Mouse (Mus musculus): ENCODE results near the gene Pdcd2l. TPM values are rescaled to one million over a fixed set of nuclear protein-coding genes. Genes with fewer than 3 reads are reported as not detected.

The Pdcd2l gene
- total RNA-seq, 2 experiments from 2014 or later: 18.9 to 19.4 TPM

- no peak for DNase-seq
- intact Hi-C loops (cut with DNase I): no loop called here
These were observed 38.5 kb downstream of the Pdcd2l start for GRCm38 (mm10) chr7:34157994-34158393.

GRCm38 (mm10) chr7:34147193-34147592 lies 49.3 kb downstream of the Pdcd2l start:
- no peak for DNase-seq

GRCm38 (mm10) chr7:34141123-34141522 lies 55.3 kb downstream of the Pdcd2l start:
- no peak for DNase-seq
- intact Hi-C loops (cut with DNase I): no loop called here

More at GRCm38 (mm10) chr7:34147193-34147592, 49.3 kb downstream of the Pdcd2l start:
- intact Hi-C loops (cut with DNase I): no loop called here

- DNase-seq: no peak
- intact Hi-C loops (cut with DNase I): no loop called here
These were observed 57.0 kb downstream of the Pdcd2l start for GRCm38 (mm10) chr7:34139493-34139892.

Other genes with a start within 250 kb of the Pdcd2l start
- gene Scgb2b27, start 182.7 kb downstream of the Pdcd2l start, total RNA-seq (2021): not detected
- gene Scgb1b27, start 175.2 kb downstream of the Pdcd2l start, total RNA-seq (2021): not detected
- gene Scgb1b30, start 101.2 kb downstream of the Pdcd2l start, total RNA-seq (2021): not detected
- 10 to 100 TPM; 22.5 to 26.0 TPM for gene Wtip, start 63.4 kb downstream of the Pdcd2l start, total RNA-seq (2021)
- gene Uba2, start 27.1 kb downstream of the Pdcd2l start, total RNA-seq (2021): 10 to 100 TPM; 51.0 to 53.5 TPM
- 100 to 1,000 TPM; 556 to 561 TPM for gene Gpi1, start 33.7 kb upstream of the Pdcd2l start, total RNA-seq (2021)
- not detected for gene Gm6096, start 54.4 kb upstream of the Pdcd2l start, total RNA-seq (2021)
- gene 4931406P16Rik, start 116.9 kb upstream of the Pdcd2l start, total RNA-seq (2021): 100 to 1,000 TPM in 1 of 2 experiments, 10 to 100 TPM in 1; 95.5 to 102 TPM
- 100 to 1,000 TPM in 1 of 2 experiments, 10 to 100 TPM in 1; 87.6 to 102 TPM for gene Lsm14a, start 196.7 kb upstream of the Pdcd2l start, total RNA-seq (2021)